ENCODE assay signal across 8 mouse cellular contexts in genomic region chr2:165316837-165317473, GRCm38 (mm10). TPM values are rescaled to one million over a fixed set of nuclear protein-coding genes. Genes with fewer than 3 reads are reported as not detected.
DNase-seq lines count a peak whose midpoint lies in the region; ATAC-seq and TF ChIP-seq lines count a peak whose summit lies in the region.

No protein-coding gene starts in this region.

- no peak overlapping the region for H3K4me3 ChIP-seq in ES-E14 (ENCODE audit: insufficient read depth in 1 of 2, low read depth in 1 of 2, low read length in 2 of 2, poor library complexity in 1 of 2, severe bottlenecking in 1 of 2)
- H3K4me3 ChIP-seq in forebrain, embryonic 16.5 days (replicated peaks; ENCODE audit: low read length) = no peak overlapping the region
- H3K4me3 ChIP-seq in hindbrain, embryonic 12.5 days = no peak overlapping the region

- H3K4me1 ChIP-seq in ES-E14 (ENCODE audit: control insufficient read depth in 2 of 2, insufficient read depth in 2 of 2, low read length in 2 of 2, poor library complexity in 1 of 2) = peaks cover 0 to 15% of the 10 kb centered on the region in 2 experiments; a peak in 2 of 4 replicates
- H3K4me1 ChIP-seq in forebrain, embryonic 16.5 days (replicated peaks; ENCODE audit: control insufficient read depth, insufficient read depth, low read length) = peaks cover 53% of the 10 kb centered on the region
- H3K4me1 ChIP-seq in hindbrain, embryonic 12.5 days = peaks cover 59% of the 10 kb centered on the region

- H3K4me2 ChIP-seq in forebrain, embryonic 16.5 days (ENCODE audit: low read length) = peak overlapping the region; percentile 15; the same call in 1 of the 2 replicates
- H3K4me2 ChIP-seq in hindbrain, embryonic 12.5 days (replicated peaks) = peak overlapping the region; percentile 36

- H3K36me3 ChIP-seq in ES-E14 (ENCODE audit: control insufficient read depth, insufficient read depth, low read length, poor library complexity, severe bottlenecking) = peaks cover 32% of the 10 kb centered on the region; the same call in 1 of the 2 replicates
- H3K36me3 ChIP-seq in forebrain, embryonic 16.5 days (ENCODE audit: control insufficient read depth, insufficient read depth) = peaks cover 5% of the 10 kb centered on the region; the same call in 1 of the 2 replicates
- peaks cover 37% of the 10 kb centered on the region for H3K36me3 ChIP-seq in hindbrain, embryonic 12.5 days

- H3K9me3 ChIP-seq in ES-E14 (ENCODE audit: control insufficient read depth, insufficient read depth, low read depth, low read length) = no peaks in the 10 kb centered on the region
- no peaks in the 10 kb centered on the region for H3K9me3 ChIP-seq in forebrain, embryonic 16.5 days (ENCODE audit: control insufficient read depth, low read length)
- no peaks in the 10 kb centered on the region for H3K9me3 ChIP-seq in hindbrain, embryonic 12.5 days (replicated peaks)

- DNase-seq in ES-E14 (ENCODE audit: low read depth, low spot score) = peak; percentile 60
- peak; percentile 55 to 70 for DNase-seq in adrenal gland, postnatal 36 days
- DNase-seq in layer of hippocampus, adult 9-11 months = peak; percentile 90
- DNase-seq in lung, postnatal 10 days = peak; percentile 87
- DNase-seq in right cerebral cortex, adult 2 months (ENCODE audit: low spot score in 2 of 2) = peak; percentile 80 to 83

- H3K27ac ChIP-seq in ES-E14 (ENCODE audit: insufficient read depth, low read depth, low read length, poor library complexity, severe bottlenecking) = no peak overlapping the region
- peak overlapping the region; percentile 83 for H3K27ac ChIP-seq in forebrain, embryonic 16.5 days (ENCODE audit: low read length)
- peak overlapping the region; percentile 97 for H3K27ac ChIP-seq in hindbrain, embryonic 12.5 days

- ATAC-seq in forebrain, embryonic 16.5 days = peak; percentile 92
- peak; percentile 94 for ATAC-seq in hindbrain, embryonic 12.5 days (ENCODE audit: low FRiP score)
- no peak for ATAC-seq in CD4-positive, CD25-positive, alpha-beta regulatory T cell, adult 4 months

- no peaks in the 10 kb centered on the region for H3K27me3 ChIP-seq in forebrain, embryonic 16.5 days (replicated peaks; ENCODE audit: control insufficient read depth, insufficient read depth, low read length)
- H3K27me3 ChIP-seq in hindbrain, embryonic 12.5 days = no peaks in the 10 kb centered on the region; the same call in 1 of the 2 replicates

- in situ Hi-C loops in ES-E14 (cut with MboI; ENCODE audit: low sequenced_read_pairs in 2 of 2, unreplicated experiment in 2 of 2) = no loop called here

- H3K9ac ChIP-seq in ES-E14 (ENCODE audit: insufficient read depth, low read depth, low read length, poor library complexity, severe bottlenecking) = no peak overlapping the region
- H3K9ac ChIP-seq in forebrain, embryonic 16.5 days (replicated peaks; ENCODE audit: low read depth, low read length) = peak overlapping the region; percentile 8
- H3K9ac ChIP-seq in hindbrain, embryonic 12.5 days = peak overlapping the region; percentile 50

- 4% methylated on average over 9 of the region's 9 CpGs for WGBS in forebrain, embryonic 16.5 days
- WGBS in hindbrain, embryonic 12.5 days = 1% methylated on average over 9 of the region's 9 CpGs

TF ChIP-seq in ES-E14, 5 proteins besides CTCF, POLR2A, EP300 and RAD21:
- no peak for TF ChIP-seq HCFC1 (IDR thresholded peaks at IDR 0.05; ENCODE audit: borderline replicate concordance, insufficient read depth, low read length)
- TF ChIP-seq ZC3H11A (IDR thresholded peaks at IDR 0.05; ENCODE audit: borderline replicate concordance, low read depth, low read length) = no peak
- TF ChIP-seq CHD2 (IDR thresholded peaks at IDR 0.05; ENCODE audit: low read depth, low read length) = no peak

RNA-seq across cellular contexts. Expression of gene Elmo2, which starts 9.3 kb away (rescaled TPM):
- total RNA-seq in ES-E14 (2012; rRNA removed) = 21.1 and 21.7 TPM in 2 replicates
- 10 to 100 TPM; 25.8 to 27.9 TPM for total RNA-seq in adrenal gland, postnatal 36 days (2021)
- 107 and 115 TPM in 2 replicates for polyA plus RNA-seq in forebrain, embryonic 16.5 days (2015; fragmentation: Nextera tagmentation; extraction: Ambion mirVana)
- 88.8 TPM in 2 replicates for polyA plus RNA-seq in hindbrain, embryonic 12.5 days (2016; fragmentation: Nextera tagmentation; extraction: Ambion mirVana)
- 10 to 100 TPM; 37.2 to 65.4 TPM for polyA plus RNA-seq in CD4-positive, CD25-positive, alpha-beta regulatory T cell, adult 4 months (2017; shearing (Covaris generic))

RNA-seq across cellular contexts. Expression of gene Slc35c2, which starts 29.3 kb away (rescaled TPM):
- 36.4 and 48.2 TPM in 2 replicates for total RNA-seq in ES-E14 (2012; rRNA removed)
- total RNA-seq in adrenal gland, postnatal 36 days (2021) = 10 to 100 TPM; 44.4 to 59.5 TPM
- 60.3 and 62.4 TPM in 2 replicates for polyA plus RNA-seq in forebrain, embryonic 16.5 days (2015; fragmentation: Nextera tagmentation; extraction: Ambion mirVana)
- 57.1 and 57.9 TPM in 2 replicates for polyA plus RNA-seq in hindbrain, embryonic 12.5 days (2016; fragmentation: Nextera tagmentation; extraction: Ambion mirVana)
- polyA plus RNA-seq in CD4-positive, CD25-positive, alpha-beta regulatory T cell, adult 4 months (2017; shearing (Covaris generic)) = 10 to 100 TPM; 39.2 to 59.8 TPM

RNA-seq across cellular contexts. Expression of gene Zfp663, which starts 51.6 kb away (rescaled TPM):
- total RNA-seq in ES-E14 (2012; rRNA removed) = 0.37 TPM in 1 of 2 replicates, not detected in the other
- not detected for total RNA-seq in adrenal gland, postnatal 36 days (2021)
- polyA plus RNA-seq in forebrain, embryonic 16.5 days (2015; fragmentation: Nextera tagmentation; extraction: Ambion mirVana) = 6.3 and 6.6 TPM in 2 replicates
- polyA plus RNA-seq in hindbrain, embryonic 12.5 days (2016; fragmentation: Nextera tagmentation; extraction: Ambion mirVana) = 5.5 and 6.6 TPM in 2 replicates
- polyA plus RNA-seq in CD4-positive, CD25-positive, alpha-beta regulatory T cell, adult 4 months (2017; shearing (Covaris generic)) = not detected
